Mouse (Mus musculus): ENCODE results near the gene Skint5. TPM values are rescaled to one million over a fixed set of nuclear protein-coding genes. Genes with fewer than 3 reads are reported as not detected.

Gene Skint5
- polyA plus RNA-seq (2014; fragmentation: Illumina TruSeq; extraction: RNeasy Lipid Tissue Mini Kit (QIAGEN cat#74804); ENCODE audit: low read depth, low replicate concordance), result not detected

GRCm38 (mm10) chr4:113999403-113999802 lies at the start of gene Skint5:
Gene Skint5, minus strand, starts transcription at chr4:113999503.

Other genes with a start within 250 kb of the Skint5 start
- gene Skint11, start 163.9 kb upstream of the Skint5 start, polyA plus RNA-seq (2014; fragmentation: Illumina TruSeq; extraction: RNeasy Lipid Tissue Mini Kit (QIAGEN cat#74804); ENCODE audit: low read depth, low replicate concordance), result not detected